Mouse (Mus musculus) CH12.LX (cell line): ENCODE data around the gene Tmem50b. TPM values are rescaled to one million over a fixed set of nuclear protein-coding genes. Genes with fewer than 3 reads are reported as not detected.

Experiments used
- DNase-seq: peaks from one replicate; pipeline ENCODE4 v3.0.0-alpha.2; 2013; ENCODE audit errors: extremely low read depth
- H3K27ac ChIP-seq: 2 replicates; pipeline ENCODE4 v1.5.1; 2012; ENCODE audit warnings: low read depth, mild to moderate bottlenecking, control low read depth, moderate library complexity; ENCODE audit not compliant: insufficient read depth
- H3K27me3 ChIP-seq: replicated peaks from 2 replicates; pipeline ENCODE3; 2012; ENCODE audit warnings: inconsistent platforms
- H3K36me3 ChIP-seq, 2 experiments: replicated peaks in 1 of 2; 2 replicates each; pipeline versions ENCODE3 to v1.6.1; 2012; ENCODE audit warnings: inconsistent platforms in 1 of 2, low read length in 1 of 2, mild to moderate bottlenecking in 1 of 2, mixed read lengths in 1 of 2, moderate library complexity in 1 of 2; ENCODE audit not compliant: control insufficient read depth in 1 of 2, insufficient read depth in 1 of 2
- H3K4me1 ChIP-seq, 2 experiments: 2 replicates each; pipeline ENCODE4 v1.6.1; 2012; ENCODE audit warnings: inconsistent platforms in 1 of 2, moderate library complexity in 1 of 2; ENCODE audit not compliant: insufficient read depth in 2 of 2, control insufficient read depth in 1 of 2
- H3K4me2 ChIP-seq: 2 replicates; pipeline ENCODE4 v1.6.1; 2012; ENCODE audit warnings: low read depth, mild to moderate bottlenecking, control low read depth; ENCODE audit not compliant: poor library complexity, insufficient read depth, severe bottlenecking
- H3K4me3 ChIP-seq, 3 experiments: fragments of 150-350 bp in 1 of 3; sonication (generic) in 1 of 3; replicated peaks in 1 of 3; 2 replicates each; pipeline versions ENCODE3 to v1.5.1; 2011 to 2012; ENCODE audit warnings: low read depth in 2 of 3, low read length in 2 of 3, mild to moderate bottlenecking in 2 of 3, moderate library complexity in 2 of 3, control low read depth in 1 of 3, improper control_type of control experiment in 1 of 3, inconsistent platforms in 1 of 3, mixed read lengths in 1 of 3; ENCODE audit not compliant: poor library complexity in 1 of 3
- H3K79me2 ChIP-seq: replicated peaks from 2 replicates; pipeline ENCODE4 v1.6.1; 2012; ENCODE audit warnings: mild to moderate bottlenecking, moderate library complexity; ENCODE audit not compliant: control insufficient read depth, poor library complexity, insufficient read depth, severe bottlenecking; ENCODE audit errors: extremely low read depth
- H3K9ac ChIP-seq: 2 replicates; pipeline ENCODE4 v1.6.1; 2012; ENCODE audit warnings: low read depth, mild to moderate bottlenecking, control low read depth, moderate library complexity; ENCODE audit not compliant: insufficient read depth
- H3K9me3 ChIP-seq: replicated peaks from 2 replicates; pipeline ENCODE3; 2012; ENCODE audit warnings: low read length, inconsistent platforms, mixed read lengths
- BHLHE40 ChIP-seq: IDR thresholded peaks from 2 replicates; pipeline ENCODE4 v1.6.1; 2011; ENCODE audit warnings: mild to moderate bottlenecking, low read depth, low read length, improper control_type of control experiment
- CHD1 ChIP-seq: IDR thresholded peaks from 2 replicates; pipeline ENCODE4 v1.6.1; 2012; ENCODE audit warnings: low read depth, low read length, improper control_type of control experiment, inconsistent platforms
- CTCF ChIP-seq, 2 experiments: IDR thresholded peaks in 1 of 2; conservative IDR thresholded peaks in 1 of 2; 2 replicates each; pipeline ENCODE4 v1.5.1; 2011 to 2012; ENCODE audit warnings: low read depth in 2 of 2, low read length in 2 of 2, improper control_type of control experiment in 1 of 2, inconsistent platforms in 1 of 2, mild to moderate bottlenecking in 1 of 2, moderate library complexity in 1 of 2
- EP300 ChIP-seq: IDR thresholded peaks from 2 replicates; pipeline ENCODE4 v1.6.1; 2011; ENCODE audit warnings: low read length, improper control_type of control experiment
- ETS1 ChIP-seq: conservative IDR thresholded peaks from 2 replicates; pipeline ENCODE4 v1.6.1; 2012; ENCODE audit warnings: low read depth, mild to moderate bottlenecking, inconsistent platforms, low read length, improper control_type of control experiment, moderate library complexity
- GABPA ChIP-seq: IDR thresholded peaks from 2 replicates; pipeline ENCODE4 v1.6.1; 2012; ENCODE audit warnings: low read depth, low read length, improper control_type of control experiment, inconsistent platforms; ENCODE audit not compliant: insufficient replicate concordance
- HCFC1 ChIP-seq: IDR thresholded peaks from 2 replicates; pipeline ENCODE4 v1.6.1; 2012; ENCODE audit warnings: low read depth, mild to moderate bottlenecking, inconsistent platforms, low read length, improper control_type of control experiment
- IRF4 ChIP-seq: IDR thresholded peaks from 2 replicates; pipeline ENCODE4 v1.6.1; 2014; ENCODE audit warnings: low read depth, mild to moderate bottlenecking, inconsistent platforms, low read length, improper control_type of control experiment
- MAFK ChIP-seq: IDR thresholded peaks from 2 replicates; pipeline ENCODE4 v1.6.1; 2011; ENCODE audit warnings: low read length, improper control_type of control experiment; ENCODE audit not compliant: insufficient replicate concordance
- MAX ChIP-seq: IDR thresholded peaks from 2 replicates; pipeline ENCODE4 v1.6.1; 2011; ENCODE audit warnings: low read length, improper control_type of control experiment
- NELFE ChIP-seq: IDR thresholded peaks from 2 replicates; pipeline ENCODE4 v1.6.1; 2011; ENCODE audit warnings: low read depth, low read length, improper control_type of control experiment
- NRF1 ChIP-seq: IDR thresholded peaks from 2 replicates; pipeline ENCODE4 v1.6.1; 2014; ENCODE audit warnings: low read depth, mild to moderate bottlenecking, inconsistent platforms, low read length, improper control_type of control experiment, moderate library complexity
- PAX5 ChIP-seq: IDR thresholded peaks from 2 replicates; pipeline ENCODE4 v1.6.1; 2012; ENCODE audit warnings: low read length, inconsistent platforms, mixed read lengths
- POLR2A ChIP-seq: IDR thresholded peaks from 2 replicates; pipeline ENCODE4 v1.6.1; 2011; ENCODE audit warnings: low read depth, mild to moderate bottlenecking, improper control_type of control experiment, low read length
- POLR2AphosphoS2 ChIP-seq: IDR thresholded peaks from 2 replicates; pipeline ENCODE4 v1.6.1; 2011; ENCODE audit warnings: low read depth, low read length, improper control_type of control experiment
- RAD21 ChIP-seq: IDR thresholded peaks from 2 replicates; pipeline ENCODE4 v1.6.1; 2011; ENCODE audit warnings: low read depth, mild to moderate bottlenecking, low read length, improper control_type of control experiment, moderate library complexity
- RCOR1 ChIP-seq: conservative IDR thresholded peaks from 2 replicates; pipeline ENCODE4 v1.6.1; 2012; ENCODE audit warnings: low read depth, mild to moderate bottlenecking, inconsistent platforms, low read length, improper control_type of control experiment
- UBTF ChIP-seq: IDR thresholded peaks from 2 replicates; pipeline ENCODE4 v1.6.1; 2012; ENCODE audit warnings: low read depth, mild to moderate bottlenecking, inconsistent platforms, low read length, improper control_type of control experiment, moderate library complexity
- ZKSCAN1 ChIP-seq: IDR thresholded peaks from 2 replicates; pipeline ENCODE4 v1.6.1; 2012; ENCODE audit warnings: low read depth, inconsistent platforms, low read length, improper control_type of control experiment, borderline replicate concordance
- ZMIZ1 ChIP-seq: IDR thresholded peaks from 2 replicates; pipeline ENCODE4 v1.6.1; 2012; ENCODE audit warnings: low read depth, mild to moderate bottlenecking, inconsistent platforms, low read length, improper control_type of control experiment
- dilution Hi-C: fragments of 300-500 bp; cut with MboI; formaldehyde crosslinking; loops from 2 replicates; pipeline ENCODE4 v1.14.3; 2020; ENCODE audit warnings: low sequenced_read_pairs; ENCODE audit not compliant: extremely low pct_unique_long_range_greater_than_20kb, extremely low pct_ligation_motif_present
- in situ Hi-C: fragments of 300-500 bp; cut with MboI; formaldehyde crosslinking; loops from 3 replicates; pipeline ENCODE4 v1.14.3; 2019; ENCODE audit warnings: low sequenced_read_pairs, low pct_ligation_motif_present, low pct_unique_long_range_greater_than_20kb, mixed read lengths
- polyA plus RNA-seq: library from polyadenylated mRNA; unstranded; fragments of >175 nt; gene quantifications from 2 replicates; pipeline ENCODE4 v1.2.1, GENCODE M21; 2012; ENCODE audit warnings: low read depth; ENCODE audit not compliant: insufficient read length
- total RNA-seq, 2 experiments: library from RNA; depleted of rRNA; stranded (reverse); fragments of 300-350 nt in 1 of 2; fragments of >200 nt in 1 of 2; gene quantifications; 2 replicates each; pipeline ENCODE4 v1.2.3; 2012 to 2014

Tmem50b gene
- total and polyA plus RNA-seq, 3 experiments = 6.1 to 15.9 (median 12.7) TPM

GRCm38 (mm10) chr16:91623074-91623473 lies 25.5 kb upstream of the Tmem50b start:
- Histone ChIP-seq H3K4me2 (no peak overlapping the region), H3K36me3 (peaks cover 77 to 84% of the 10 kb centered on the region in 2 experiments), H3K27me3 (no peaks in the 10 kb centered on the region), H3K9ac (no peak overlapping the region), H3K79me2 (no peaks in the 10 kb centered on the region; the same call in 1 of the 2 replicates), H3K9me3 (no peaks in the 10 kb centered on the region), H3K4me3 (no peak overlapping the region), H3K27ac (no peak overlapping the region), H3K4me1 (peaks cover 3 to 26% of the 10 kb centered on the region in 2 experiments; a peak in 3 of 4 replicates)
- DNase-seq = no peak
- dilution Hi-C loops (no loop called here), in situ Hi-C loops (no loop called here)
- TF ChIP-seq PAX5 (no peak), EP300 (no peak)

DNA sequence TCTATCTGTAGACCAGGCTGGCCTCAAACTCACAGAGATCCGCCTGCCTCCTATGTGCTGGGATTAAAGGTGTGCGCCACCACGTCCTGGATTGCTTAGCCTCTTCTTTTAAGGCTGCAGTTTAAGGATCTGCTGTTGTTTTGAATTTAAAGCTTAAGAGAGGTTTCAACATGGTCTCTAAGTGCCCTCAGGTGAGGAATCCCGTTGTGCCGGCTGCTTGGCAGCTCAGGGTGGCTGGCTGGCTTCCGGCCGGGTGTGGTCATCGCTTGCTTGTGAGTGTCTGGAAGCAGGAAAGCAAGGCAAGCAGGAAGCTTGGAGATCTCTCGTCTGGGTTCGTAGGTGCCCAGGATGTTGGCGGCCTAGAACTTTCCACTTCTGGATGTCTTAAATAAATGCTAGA lies 23.4 kb upstream of the Tmem50b start:
- TF ChIP-seq NRF1 (no peak), CTCF (conservative IDR thresholded peaks at IDR 0.05 in 1 of 2, IDR thresholded peaks at IDR 0.05 in 1 of 2; ENCODE audit: low read depth in 2 of 2, low read length in 2 of 2) (no peak), RAD21 (no peak), CHD1 (no peak), MAX (no peak), ZMIZ1 (no peak), UBTF (no peak), IRF4 (no peak), MAFK (no peak)
- Histone ChIP-seq H3K27ac (no peak overlapping the region; the same call in 1 of the 2 replicates), H3K36me3 (peaks cover 59 to 65% of the 10 kb centered on the region in 2 experiments), H3K79me2 (no peaks in the 10 kb centered on the region), H3K4me3 (no peak overlapping the region), H3K4me2 (no peak overlapping the region), H3K4me1 (peaks cover 5 to 26% of the 10 kb centered on the region in 2 experiments; a peak in 3 of 4 replicates), H3K9ac (no peak overlapping the region), H3K27me3 (no peaks in the 10 kb centered on the region), H3K9me3 (no peaks in the 10 kb centered on the region)
- DNase-seq = no peak
- dilution Hi-C loops (no loop called here), in situ Hi-C loops (no loop called here)

GRCm38 (mm10) chr16:91620185-91620584 lies 22.6 kb upstream of the Tmem50b start:
- peak; percentile 79 for DNase-seq
- dilution Hi-C loops = no loop called here

More at GRCm38 (mm10) chr16:91620185-91620584, 22.6 kb upstream of the Tmem50b start:
- no peak overlapping the region for H3K9ac ChIP-seq
- TF ChIP-seq ZKSCAN1 (no peak), CTCF (conservative IDR thresholded peaks at IDR 0.05 in 1 of 2, IDR thresholded peaks at IDR 0.05 in 1 of 2; ENCODE audit: low read depth in 2 of 2, low read length in 2 of 2) (no peak), EP300 (no peak), BHLHE40 (no peak), HCFC1 (peak; percentile 9; the same call in 1 of the 2 replicates), IRF4 (no peak), MAFK (peak; percentile 100), UBTF (no peak), NELFE (no peak), GABPA (no peak), ETS1 (peak; percentile 78), RCOR1 (no peak), POLR2AphosphoS2 (peak; percentile 64; the same call in 1 of the 2 replicates), POLR2A (peak; percentile 23; the same call in 1 of the 2 replicates)
- in situ Hi-C loops = no loop called here
- no peak overlapping the region for H3K4me2 ChIP-seq
- no peaks in the 10 kb centered on the region for H3K79me2 ChIP-seq
- peak overlapping the region; percentile 2; the same call in 1 of the 2 replicates for H3K27ac ChIP-seq
- H3K36me3 ChIP-seq = peaks cover 51 to 57% of the 10 kb centered on the region in 2 experiments
- H3K27me3 ChIP-seq = no peaks in the 10 kb centered on the region
- peaks cover 5 to 26% of the 10 kb centered on the region in 2 experiments; a peak in 3 of 4 replicates for H3K4me1 ChIP-seq
- no peaks in the 10 kb centered on the region for H3K9me3 ChIP-seq
- H3K4me3 ChIP-seq = no peak overlapping the region
